Mouse (Mus musculus) midbrain, embryonic 15.5 days (tissue): Measurements from ENCODE around the gene Hmx1. TPM values are rescaled to one million over a fixed set of nuclear protein-coding genes. Genes with fewer than 3 reads are reported as not detected.

Experiments used
- ATAC-seq: fragments of 200-750 bp; cut with Nextera tagmentation; replicated peaks from 2 replicates; pipeline ENCODE4 v1.8.0; 2017; ENCODE audit warnings: moderate TSS enrichment
- H3K27ac ChIP-seq: fragments of 300-500 bp; sonication (generic); 2 replicates; pipeline ENCODE4 v1.5.1; 2015; ENCODE audit warnings: mild to moderate bottlenecking, inconsistent platforms
- H3K27me3 ChIP-seq: fragments of 300-500 bp; sonication (generic); replicated peaks from 2 replicates; pipeline ENCODE4 v1.6.1; 2015; ENCODE audit warnings: inconsistent platforms
- H3K36me3 ChIP-seq: fragments of 300-500 bp; sonication (generic); replicated peaks from 2 replicates; pipeline ENCODE4 v1.6.1; 2015; ENCODE audit warnings: inconsistent platforms
- H3K4me1 ChIP-seq: fragments of 300-500 bp; sonication (generic); 2 replicates; pipeline ENCODE4 v1.6.1; 2015; ENCODE audit warnings: inconsistent platforms
- H3K4me2 ChIP-seq: fragments of 300-500 bp; sonication (generic); 2 replicates; pipeline ENCODE4 v1.6.1; 2015; ENCODE audit warnings: inconsistent platforms, mild to moderate bottlenecking, moderate library complexity
- H3K4me3 ChIP-seq: fragments of 300-500 bp; sonication (generic); 2 replicates; pipeline ENCODE4 v1.5.1; 2015; ENCODE audit warnings: mild to moderate bottlenecking, inconsistent platforms
- H3K9ac ChIP-seq: fragments of 300-500 bp; sonication (generic); 2 replicates; pipeline ENCODE4 v1.6.1; 2015; ENCODE audit warnings: mild to moderate bottlenecking, inconsistent platforms
- H3K9me3 ChIP-seq: fragments of 300-500 bp; sonication (generic); 2 replicates; pipeline ENCODE4 v1.6.1; 2016; ENCODE audit warnings: inconsistent platforms
- WGBS: fragments of 180-500 bp; shearing (Covaris S2); methylation state at CpG from one replicate; pipeline ENCODE4 v1.1.7; 2015; ENCODE audit warnings: mixed read lengths; 5-methylcytosine and 5-hydroxymethylcytosine counted together
- polyA plus RNA-seq: library from polyadenylated mRNA; unstranded; fragments of >200 nt; fragmentation: Nextera tagmentation; extraction: Ambion mirVana; gene quantifications from 2 replicates; pipeline ENCODE4 v1.2.1, GENCODE M21; 2015

Hmx1 gene
- polyA plus RNA-seq, 1 experiment from 2014 or later: not detected

- Histone ChIP-seq H3K4me2 (no peak overlapping the region), H3K9ac (no peak overlapping the region), H3K4me3 (no peak overlapping the region), H3K9me3 (no peaks in the 10 kb centered on the region), H3K27ac (no peak overlapping the region), H3K36me3 (no peaks in the 10 kb centered on the region), H3K4me1 (no peaks in the 10 kb centered on the region), H3K27me3 (peaks cover 34% of the 10 kb centered on the region)
- ATAC-seq: no peak
- 48% methylated on average over 9 of the region's 9 CpGs for WGBS
Observed at GRCm38 (mm10) chr5:35407411-35407930, 18.6 kb downstream of the Hmx1 start.

- Histone ChIP-seq H3K4me2 (no peak overlapping the region), H3K4me3 (no peak overlapping the region), H3K36me3 (no peaks in the 10 kb centered on the region), H3K27ac (no peak overlapping the region), H3K9me3 (no peaks in the 10 kb centered on the region), H3K4me1 (peaks cover 4% of the 10 kb centered on the region; the same call in 1 of the 2 replicates), H3K27me3 (peaks cover 12% of the 10 kb centered on the region), H3K9ac (no peak overlapping the region)
- 75% methylated on average over 10 of the region's 10 CpGs for WGBS
- ATAC-seq: no peak
Observed at GRCm38 (mm10) chr5:35411028-35411427, 22.1 kb downstream of the Hmx1 start.

- no peak overlapping the region for H3K27ac ChIP-seq
- no peak overlapping the region for H3K9ac ChIP-seq
- H3K27me3 ChIP-seq: peaks cover 12% of the 10 kb centered on the region; the same call in 1 of the 2 replicates
- peaks cover 4% of the 10 kb centered on the region; the same call in 1 of the 2 replicates for H3K4me1 ChIP-seq
- no peak for ATAC-seq
- H3K9me3 ChIP-seq: no peaks in the 10 kb centered on the region
- WGBS: 20% methylated on average over 12 of the region's 12 CpGs
- H3K4me3 ChIP-seq: no peak overlapping the region
- H3K36me3 ChIP-seq: no peaks in the 10 kb centered on the region
- H3K4me2 ChIP-seq: no peak overlapping the region
Observed at GRCm38 (mm10) chr5:35412833-35413232, 23.9 kb downstream of the Hmx1 start.

GRCm38 (mm10) chr5:35417707-35418106, 28.8 kb downstream of the Hmx1 start:
- WGBS: 55% methylated on average over 7 of the region's 7 CpGs
- Histone ChIP-seq H3K4me3 (no peak overlapping the region), H3K4me1 (peaks cover 4% of the 10 kb centered on the region; the same call in 1 of the 2 replicates), H3K9me3 (no peaks in the 10 kb centered on the region), H3K27ac (no peak overlapping the region), H3K36me3 (no peaks in the 10 kb centered on the region), H3K9ac (no peak overlapping the region), H3K4me2 (no peak overlapping the region), H3K27me3 (0 out of 2 replicates have a peak, but pooled peaks cover 2% of the 10 kb centered on the region)
- no peak for ATAC-seq

GRCm38 (mm10) chr5:35421622-35422021, 32.7 kb downstream of the Hmx1 start:
- H3K36me3 ChIP-seq: no peaks in the 10 kb centered on the region
- no peak for ATAC-seq
- 0 out of 2 replicates have a peak, but pooled peaks cover under 1% of the 10 kb centered on the region for H3K27me3 ChIP-seq
- no peaks in the 10 kb centered on the region for H3K9me3 ChIP-seq
- no peaks in the 10 kb centered on the region for H3K4me1 ChIP-seq
- no peak overlapping the region for H3K4me2 ChIP-seq
- WGBS: 77% methylated on average over 4 of the region's 4 CpGs
- no peak overlapping the region for H3K27ac ChIP-seq
- no peak overlapping the region for H3K9ac ChIP-seq
- H3K4me3 ChIP-seq: no peak overlapping the region

- Histone ChIP-seq H3K9ac (no peak overlapping the region), H3K27me3 (no peaks in the 10 kb centered on the region)
- WGBS: 5% methylated on average over 11 of the region's 11 CpGs
Observed at GRCm38 (mm10) chr5:35425218-35425617, 36.3 kb downstream of the Hmx1 start.

GRCm38 (mm10) chr5:35427901-35428300, 39.0 kb downstream of the Hmx1 start:
- H3K9me3 ChIP-seq: no peaks in the 10 kb centered on the region
- no peaks in the 10 kb centered on the region for H3K4me1 ChIP-seq
- H3K27me3 ChIP-seq: no peaks in the 10 kb centered on the region
- no peak overlapping the region for H3K4me2 ChIP-seq
- no peak overlapping the region for H3K9ac ChIP-seq
- no peak overlapping the region for H3K27ac ChIP-seq
- WGBS: 84% methylated on average over 6 of the region's 6 CpGs
- no peaks in the 10 kb centered on the region for H3K36me3 ChIP-seq
- no peak for ATAC-seq
- H3K4me3 ChIP-seq: no peak overlapping the region

More at GRCm38 (mm10) chr5:35425218-35425617, 36.3 kb downstream of the Hmx1 start:
- Histone ChIP-seq H3K36me3 (no peaks in the 10 kb centered on the region), H3K4me1 (no peaks in the 10 kb centered on the region), H3K9me3 (no peaks in the 10 kb centered on the region), H3K27ac (no peak overlapping the region), H3K4me2 (no peak overlapping the region), H3K4me3 (no peak overlapping the region)
- no peak for ATAC-seq

- WGBS: 87% methylated on average over 6 of the region's 6 CpGs
- Histone ChIP-seq H3K9ac (no peak overlapping the region), H3K36me3 (no peaks in the 10 kb centered on the region), H3K4me3 (no peak overlapping the region), H3K27ac (no peak overlapping the region), H3K9me3 (no peaks in the 10 kb centered on the region), H3K4me2 (no peak overlapping the region), H3K27me3 (no peaks in the 10 kb centered on the region), H3K4me1 (no peaks in the 10 kb centered on the region)
- no peak for ATAC-seq
Observed at GRCm38 (mm10) chr5:35428421-35428820, 39.5 kb downstream of the Hmx1 start.

- H3K4me1 ChIP-seq: no peaks in the 10 kb centered on the region
- H3K27me3 ChIP-seq: no peaks in the 10 kb centered on the region
- no peak overlapping the region for H3K4me2 ChIP-seq
- ATAC-seq: no peak
- 75% methylated on average over 6 of the region's 6 CpGs for WGBS
- no peaks in the 10 kb centered on the region for H3K9me3 ChIP-seq
- no peak overlapping the region for H3K9ac ChIP-seq
- H3K27ac ChIP-seq: no peak overlapping the region
- no peak overlapping the region for H3K4me3 ChIP-seq
- H3K36me3 ChIP-seq: no peaks in the 10 kb centered on the region
Observed at GRCm38 (mm10) chr5:35432098-35432497, 43.2 kb downstream of the Hmx1 start.

- Histone ChIP-seq H3K4me1 (no peaks in the 10 kb centered on the region), H3K4me2 (no peak overlapping the region)
- 38% methylated on average over 5 of the region's 5 CpGs for WGBS
Observed at GRCm38 (mm10) chr5:35434038-35434437, 45.1 kb downstream of the Hmx1 start.

GRCm38 (mm10) chr5:35434703-35435102, 45.8 kb downstream of the Hmx1 start:
- no peak overlapping the region for H3K4me2 ChIP-seq
- H3K9me3 ChIP-seq: no peaks in the 10 kb centered on the region
- ATAC-seq: no peak
- H3K36me3 ChIP-seq: no peaks in the 10 kb centered on the region
- 65% methylated on average over 6 of the region's 6 CpGs for WGBS
- H3K4me3 ChIP-seq: no peak overlapping the region
- H3K4me1 ChIP-seq: no peaks in the 10 kb centered on the region
- H3K27me3 ChIP-seq: no peaks in the 10 kb centered on the region
- no peak overlapping the region for H3K9ac ChIP-seq
- H3K27ac ChIP-seq: no peak overlapping the region

More at GRCm38 (mm10) chr5:35434038-35434437, 45.1 kb downstream of the Hmx1 start:
- H3K36me3 ChIP-seq: no peaks in the 10 kb centered on the region
- no peaks in the 10 kb centered on the region for H3K27me3 ChIP-seq
- no peak for ATAC-seq
- no peak overlapping the region for H3K4me3 ChIP-seq
- no peak overlapping the region for H3K9ac ChIP-seq
- H3K9me3 ChIP-seq: no peaks in the 10 kb centered on the region
- no peak overlapping the region for H3K27ac ChIP-seq

GRCm38 (mm10) chr5:35438805-35439204, 49.9 kb downstream of the Hmx1 start:
- no peak overlapping the region for H3K4me3 ChIP-seq
- no peak for ATAC-seq
- H3K36me3 ChIP-seq: no peaks in the 10 kb centered on the region
- H3K27ac ChIP-seq: no peak overlapping the region
- H3K4me2 ChIP-seq: no peak overlapping the region
- no peaks in the 10 kb centered on the region for H3K4me1 ChIP-seq
- no peak overlapping the region for H3K9ac ChIP-seq
- no peaks in the 10 kb centered on the region for H3K9me3 ChIP-seq
- WGBS: 84% methylated on average over 6 of the region's 6 CpGs
- H3K27me3 ChIP-seq: no peaks in the 10 kb centered on the region

GRCm38 (mm10) chr5:35440459-35440858, 51.6 kb downstream of the Hmx1 start:
- Histone ChIP-seq H3K27me3 (no peaks in the 10 kb centered on the region), H3K36me3 (no peaks in the 10 kb centered on the region), H3K4me1 (no peaks in the 10 kb centered on the region), H3K27ac (no peak overlapping the region), H3K9me3 (no peaks in the 10 kb centered on the region), H3K9ac (no peak overlapping the region), H3K4me3 (no peak overlapping the region), H3K4me2 (no peak overlapping the region)
- 43% methylated on average over 8 of the region's 8 CpGs for WGBS
- no peak for ATAC-seq
